Mouse (Mus musculus) forebrain, embryonic 10.5 days (tissue): ENCODE measurements around the gene Spef1. TPM values are rescaled to one million over a fixed set of nuclear protein-coding genes. Genes with fewer than 3 reads are reported as not detected.

Experiments
- DNase-seq: peaks from one replicate; pipeline ENCODE4 v3.0.0-alpha.2; 2017; ENCODE audit warnings: low spot score; ENCODE audit errors: extremely low spot score
- H3K27ac ChIP-seq: fragments of 300-500 bp; sonication (generic); 2 replicates; pipeline ENCODE4 v1.5.1; 2016; ENCODE audit warnings: mild to moderate bottlenecking
- H3K27me3 ChIP-seq: fragments of 300-500 bp; sonication (generic); 2 replicates; pipeline ENCODE4 v1.6.1; 2016; ENCODE audit warnings: mild to moderate bottlenecking; ENCODE audit not compliant: poor library complexity, severe bottlenecking
- H3K36me3 ChIP-seq: fragments of 300-500 bp; sonication (generic); replicated peaks from 2 replicates; pipeline ENCODE4 v1.6.1; 2016; ENCODE audit warnings: mild to moderate bottlenecking, moderate library complexity
- H3K4me1 ChIP-seq: fragments of 300-500 bp; sonication (generic); 2 replicates; pipeline ENCODE4 v1.6.1; 2016
- H3K4me3 ChIP-seq: fragments of 300-500 bp; sonication (generic); 2 replicates; pipeline ENCODE4 v1.5.1; 2016; ENCODE audit warnings: mild to moderate bottlenecking, moderate library complexity
- H3K9me3 ChIP-seq: fragments of 300-500 bp; sonication (generic); 2 replicates; pipeline ENCODE4 v1.6.1; 2016; ENCODE audit warnings: mild to moderate bottlenecking, moderate library complexity
- WGBS: fragments of 180-500 bp; shearing (Covaris S2); methylation state at CpG from one replicate; pipeline ENCODE4 v1.1.7; 2016; 5-methylcytosine and 5-hydroxymethylcytosine counted together
- polyA plus RNA-seq: library from polyadenylated mRNA; unstranded; fragments of >200 nt; fragmentation: Nextera tagmentation; extraction: Ambion mirVana; gene quantifications from 2 replicates; pipeline ENCODE4 v1.2.1, GENCODE M21; 2016

Gene Spef1
- polyA plus RNA-seq, 1 experiment from 2014 or later: 4.6 TPM

- Histone ChIP-seq H3K27ac (no peak overlapping the region), H3K9me3 (no peaks in the 10 kb centered on the region), H3K36me3 (peaks cover 50% of the 10 kb centered on the region), H3K4me3 (no peak overlapping the region), H3K4me1 (peaks cover 10% of the 10 kb centered on the region), H3K27me3 (no peaks in the 10 kb centered on the region)
- WGBS: 92% methylated on average over 3 of the region's 3 CpGs
- no peak for DNase-seq
Measured at GRCm38 (mm10) chr2:131201262-131201661, 14.2 kb upstream of the Spef1 start.

GRCm38 (mm10) chr2:131200710-131201109 lies 13.6 kb upstream of the Spef1 start:
- WGBS: 85% methylated on average over 2 of the region's 2 CpGs
- Histone ChIP-seq H3K9me3 (no peaks in the 10 kb centered on the region), H3K27ac (no peak overlapping the region), H3K36me3 (peaks cover 56% of the 10 kb centered on the region), H3K4me3 (no peak overlapping the region), H3K27me3 (no peaks in the 10 kb centered on the region), H3K4me1 (peaks cover 10% of the 10 kb centered on the region)
- no peak for DNase-seq

- peaks cover 94% of the 10 kb centered on the region for H3K36me3 ChIP-seq
- no peaks in the 10 kb centered on the region for H3K27me3 ChIP-seq
- no peaks in the 10 kb centered on the region for H3K9me3 ChIP-seq
- H3K27ac ChIP-seq: no peak overlapping the region
- peaks cover 7% of the 10 kb centered on the region for H3K4me1 ChIP-seq
- DNase-seq: no peak
- no peak overlapping the region for H3K4me3 ChIP-seq
- WGBS: 94% methylated on average over 16 of the region's 16 CpGs
Measured at GRCm38 (mm10) chr2:131196606-131197316, 9.7 kb upstream of the Spef1 start.

- Histone ChIP-seq H3K4me3 (peak overlapping the region; percentile 22; the same call in 1 of the 2 replicates), H3K27me3 (peaks cover 3% of the 10 kb centered on the region), H3K36me3 (peaks cover 71% of the 10 kb centered on the region), H3K9me3 (no peaks in the 10 kb centered on the region), H3K27ac (peak overlapping the region; percentile 83), H3K4me1 (peaks cover 58% of the 10 kb centered on the region)
- DNase-seq: no peak
- 67% methylated on average over 7 of the region's 7 CpGs for WGBS
Measured at GRCm38 (mm10) chr2:131191005-131191390, 3.9 kb upstream of the Spef1 start.

- WGBS: 15% methylated on average over 10 of the region's 10 CpGs
- Histone ChIP-seq H3K27me3 (peaks cover 9% of the 10 kb centered on the region), H3K27ac (peak overlapping the region; percentile 83), H3K36me3 (peaks cover 65% of the 10 kb centered on the region), H3K4me3 (peak overlapping the region; percentile 22; the same call in 1 of the 2 replicates), H3K9me3 (no peaks in the 10 kb centered on the region), H3K4me1 (peaks cover 62% of the 10 kb centered on the region)
- peak; percentile 70 for DNase-seq
Measured at GRCm38 (mm10) chr2:131190344-131191004, 3.4 kb upstream of the Spef1 start.

- Histone ChIP-seq H3K4me1 (peaks cover 62% of the 10 kb centered on the region), H3K36me3 (peaks cover 58% of the 10 kb centered on the region), H3K4me3 (peak overlapping the region; percentile 22), H3K27ac (peak overlapping the region; percentile 83), H3K27me3 (peaks cover 16% of the 10 kb centered on the region), H3K9me3 (no peaks in the 10 kb centered on the region)
- no peak for DNase-seq
- WGBS: 52% methylated on average over 5 of the region's 5 CpGs
Measured at GRCm38 (mm10) chr2:131189521-131190309, 2.6 kb upstream of the Spef1 start.

GRCm38 (mm10) chr2:131188311-131188710 lies 1.2 kb upstream of the Spef1 start:
- H3K27me3 ChIP-seq: peaks cover 16% of the 10 kb centered on the region
- H3K4me1 ChIP-seq: peaks cover 62% of the 10 kb centered on the region
- WGBS: 96% methylated on average over 5 of the region's 5 CpGs
- H3K36me3 ChIP-seq: peaks cover 44% of the 10 kb centered on the region
- no peak for DNase-seq
- H3K27ac ChIP-seq: peak overlapping the region; percentile 96
- no peaks in the 10 kb centered on the region for H3K9me3 ChIP-seq
- H3K4me3 ChIP-seq: peak overlapping the region; percentile 83

- DNase-seq: peak; percentile 49
- H3K9me3 ChIP-seq: no peaks in the 10 kb centered on the region
- H3K4me1 ChIP-seq: peaks cover 62% of the 10 kb centered on the region
- peaks cover 36% of the 10 kb centered on the region for H3K36me3 ChIP-seq
- WGBS: 21% methylated on average over 3 of the region's 3 CpGs
- peak overlapping the region; percentile 83 for H3K4me3 ChIP-seq
- peaks cover 16% of the 10 kb centered on the region for H3K27me3 ChIP-seq
- H3K27ac ChIP-seq: peak overlapping the region; percentile 96
Measured at GRCm38 (mm10) chr2:131187602-131187922, 480 bp upstream of the Spef1 start.

GRCm38 (mm10) chr2:131186343-131186742 lies 739 bp downstream of the Spef1 start:
- peak overlapping the region; percentile 83 for H3K4me3 ChIP-seq
- no peaks in the 10 kb centered on the region for H3K9me3 ChIP-seq
- H3K27ac ChIP-seq: peak overlapping the region; percentile 96
- 2% methylated on average over 14 of the region's 14 CpGs for WGBS
- H3K27me3 ChIP-seq: peaks cover 16% of the 10 kb centered on the region
- peaks cover 25% of the 10 kb centered on the region for H3K36me3 ChIP-seq
- peaks cover 56% of the 10 kb centered on the region for H3K4me1 ChIP-seq
- no peak for DNase-seq

GRCm38 (mm10) chr2:131179990-131180587 lies 7.0 kb downstream of the Spef1 start, which contains the start of gene Cenpb:
Gene Cenpb (minus strand): TSS chr2:131180067.
- H3K4me3 ChIP-seq: peak within 1 kb of the TSS; percentile 87
- H3K36me3 ChIP-seq: peaks cover 33% of the 10 kb centered on the region
- peak; percentile 83 for DNase-seq
- H3K9me3 ChIP-seq: no peaks in the 10 kb centered on the region
- H3K4me1 ChIP-seq: peaks cover 45% of the 10 kb centered on the region
- H3K27ac ChIP-seq: peak within 1 kb of the TSS; percentile 94
- peaks cover 3% of the 10 kb centered on the region; the same call in 1 of the 2 replicates for H3K27me3 ChIP-seq
- WGBS: 3% methylated on average over 57 of the region's 57 CpGs

- Histone ChIP-seq H3K9me3 (no peaks in the 10 kb centered on the region), H3K27me3 (peaks cover 1% of the 10 kb centered on the region; the same call in 1 of the 2 replicates), H3K4me1 (peaks cover 51% of the 10 kb centered on the region), H3K36me3 (peaks cover 33% of the 10 kb centered on the region), H3K4me3 (peak overlapping the region; percentile 87), H3K27ac (peak overlapping the region; percentile 94)
- DNase-seq: peak; percentile 72
- WGBS: under 1% methylated on average over 67 of the region's 67 CpGs
Measured at GRCm38 (mm10) chr2:131179246-131179886, 7.7 kb downstream of the Spef1 start.

GRCm38 (mm10) chr2:131178828-131179245 lies 8.2 kb downstream of the Spef1 start:
- peak overlapping the region; percentile 94 for H3K27ac ChIP-seq
- no peaks in the 10 kb centered on the region for H3K9me3 ChIP-seq
- peaks cover 6% of the 10 kb centered on the region for H3K27me3 ChIP-seq
- WGBS: 37% methylated on average over 26 of the region's 26 CpGs
- DNase-seq: peak; percentile 36
- peaks cover 33% of the 10 kb centered on the region for H3K36me3 ChIP-seq
- peak overlapping the region; percentile 87 for H3K4me3 ChIP-seq
- peaks cover 56% of the 10 kb centered on the region for H3K4me1 ChIP-seq
